Mouse (Mus musculus): Measurements from ENCODE around the gene Ace.
"Not testable (repeated sequence)": the region's sequence is repeated elsewhere in the genome, so short reads cannot be mapped to it uniquely, and the experiment has no call there.

- not testable (repeated sequence) for TF ChIP-seq CTCF (IDR thresholded peaks at IDR 0.05; ENCODE audit: low read depth, low read length); GATA2 (IDR thresholded peaks at IDR 0.05; ENCODE audit: borderline replicate concordance, low read depth, low read length); GATA1 (IDR thresholded peaks at IDR 0.05; ENCODE audit: borderline replicate concordance, low read length); POLR2AphosphoS5 (IDR thresholded peaks at IDR 0.05; ENCODE audit: insufficient replicate concordance, low read depth, low read length); TAL1 (conservative IDR thresholded peaks at IDR 0.05; ENCODE audit: low read depth, low read length)
Measured at GRCm38 (mm10) chr11:106032074-106032473, 64.3 kb downstream of the Ace start.
